Mouse (Mus musculus): Measurements from ENCODE around the gene Mcts2. TPM values are rescaled to one million over a fixed set of nuclear protein-coding genes. Genes with fewer than 3 reads are reported as not detected.
A peak's percentile ranks its signal among the peaks of the same experiment; 100 is the strongest.

Mcts2 gene
- polyA plus RNA-seq, 1 experiment, result 27.0 TPM

DNA sequence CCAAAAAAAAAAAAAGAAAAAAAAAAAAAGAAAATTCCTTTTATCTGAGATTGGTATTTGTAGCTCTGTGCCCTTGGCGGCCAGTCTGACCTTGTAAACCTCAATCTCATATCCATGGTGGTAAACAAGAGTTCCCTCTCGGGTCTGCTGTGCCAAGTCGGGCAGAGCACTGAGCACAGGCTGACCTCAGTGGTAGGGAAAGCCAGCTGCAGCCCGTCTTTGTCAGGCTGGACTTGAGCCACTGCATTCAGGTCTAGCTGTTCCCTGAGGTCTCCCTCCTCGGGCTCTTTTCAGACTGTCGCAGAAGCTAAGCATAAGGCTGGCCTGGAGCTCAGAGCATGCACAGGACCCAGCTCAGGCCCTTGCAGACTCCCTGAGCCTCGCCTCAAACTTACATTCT is 7.9 kb downstream of the Mcts2 start:
- H3K27me3 ChIP-seq (ENCODE audit: control insufficient read depth, insufficient read depth, insufficient read length), result no peaks in the 10 kb centered on the region
- no peak overlapping the region for H3ac ChIP-seq (ENCODE audit: control insufficient read depth, insufficient read length)
- no peak overlapping the region for H3K4me2 ChIP-seq (ENCODE audit: low read depth)
- TF ChIP-seq POLR2A (IDR thresholded peaks at IDR 0.05; ENCODE audit: insufficient read length, low read depth) (no peak), REST (IDR thresholded peaks at IDR 0.05; ENCODE audit: insufficient read depth, insufficient read length) (no peak), E2F4 (IDR thresholded peaks at IDR 0.05; ENCODE audit: insufficient read depth) (no peak), USF1 (IDR thresholded peaks at IDR 0.05; ENCODE audit: low read depth) (no peak), SRF (IDR thresholded peaks at IDR 0.05; ENCODE audit: control insufficient read depth, insufficient read length, low read depth) (no peak), MYOG (IDR thresholded peaks at IDR 0.05; ENCODE audit: control insufficient read depth in 1 of 3, insufficient read depth in 1 of 3, insufficient read length in 2 of 3, low read depth in 2 of 3) (no peak), TCF12 (IDR thresholded peaks at IDR 0.05; ENCODE audit: insufficient read depth, poor library complexity, severe bottlenecking) (no peak), MAX (IDR thresholded peaks at IDR 0.05; ENCODE audit: low read depth) (no peak), CEBPB (IDR thresholded peaks at IDR 0.05; ENCODE audit: insufficient read depth, poor library complexity, severe bottlenecking) (no peak), MYOD1 (IDR thresholded peaks at IDR 0.05; ENCODE audit: control insufficient read depth in 1 of 3, insufficient read length in 2 of 3, low read depth in 2 of 3) (no peak), TCF3 (IDR thresholded peaks at IDR 0.05; ENCODE audit: insufficient read length, low read depth) (no peak)
- H3K4me3 ChIP-seq, result no peak overlapping the region
- peaks cover 29% of the 10 kb centered on the region for H3K36me3 ChIP-seq (ENCODE audit: control insufficient read depth, insufficient read depth)
- peaks cover 4% of the 10 kb centered on the region for H3K79me2 ChIP-seq (ENCODE audit: control insufficient read depth, insufficient read depth)

DNA sequence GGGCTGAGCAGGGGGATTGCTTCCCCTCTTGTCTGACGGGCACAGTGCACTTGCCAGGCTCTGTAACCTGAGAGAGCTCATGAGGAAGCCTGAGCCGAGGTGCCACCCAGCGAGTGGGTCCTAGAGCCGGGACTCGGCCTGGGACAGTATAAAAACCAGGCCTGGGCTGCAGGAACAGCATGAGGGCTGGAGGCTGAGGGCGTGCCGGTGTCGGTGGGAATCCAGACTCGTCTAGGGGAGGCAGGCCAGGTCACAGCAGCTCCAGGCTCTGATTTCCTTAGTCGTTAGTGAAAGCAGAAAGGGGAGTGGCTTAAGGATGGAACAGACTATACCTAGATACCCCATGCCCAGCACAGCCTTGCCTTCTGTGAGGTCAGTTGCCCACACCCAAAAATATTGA is 9.2 kb downstream of the Mcts2 start:
- TF ChIP-seq REST (IDR thresholded peaks at IDR 0.05; ENCODE audit: insufficient read depth, insufficient read length) (no peak), USF1 (IDR thresholded peaks at IDR 0.05; ENCODE audit: low read depth) (no peak), CEBPB (IDR thresholded peaks at IDR 0.05; ENCODE audit: insufficient read depth, poor library complexity, severe bottlenecking) (no peak), MAX (IDR thresholded peaks at IDR 0.05; ENCODE audit: low read depth) (no peak)
- peaks cover 23% of the 10 kb centered on the region for H3K36me3 ChIP-seq (ENCODE audit: control insufficient read depth, insufficient read depth)

DNA sequence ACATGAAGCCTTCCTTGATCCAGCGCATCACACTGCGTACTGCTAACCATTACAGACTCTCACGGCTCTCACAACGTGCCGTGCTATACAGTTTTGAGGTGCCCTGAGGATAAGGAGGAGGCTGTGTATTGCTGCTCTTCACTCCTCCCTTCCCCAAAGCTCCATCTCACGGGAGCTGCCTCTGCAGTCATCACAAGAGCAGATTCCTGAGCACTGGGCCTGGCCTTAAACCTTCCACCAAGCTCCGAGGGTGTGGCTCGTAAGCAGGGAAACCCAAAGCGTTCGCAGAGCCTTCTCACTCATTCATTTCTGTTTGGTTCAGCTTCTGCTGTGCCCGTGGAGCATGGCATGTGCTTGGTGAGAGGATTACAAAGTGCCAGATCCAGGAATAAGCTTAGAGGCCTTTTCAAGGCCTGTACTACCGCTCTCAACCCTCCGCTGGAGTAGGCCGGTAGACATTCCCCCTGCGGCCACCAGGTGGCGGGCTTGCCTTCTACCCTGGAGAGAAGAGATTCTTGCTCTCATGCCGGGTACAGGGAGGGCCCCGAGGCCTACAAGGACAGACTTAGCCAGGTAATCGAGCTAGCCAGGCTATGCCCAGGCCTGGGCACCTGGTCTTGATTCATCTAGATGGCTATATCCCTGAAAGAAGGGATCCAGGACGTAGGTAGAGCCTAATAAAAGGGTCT is 9.8 kb downstream of the Mcts2 start:
- Histone ChIP-seq H3K36me3 (ENCODE audit: control insufficient read depth, insufficient read depth) (peaks cover 25% of the 10 kb centered on the region), H3K4me2 (ENCODE audit: low read depth) (no peak overlapping the region), H3ac (ENCODE audit: control insufficient read depth, insufficient read length) (no peak overlapping the region), H3K79me2 (ENCODE audit: control insufficient read depth, insufficient read depth) (peaks cover 4% of the 10 kb centered on the region), H3K27me3 (ENCODE audit: control insufficient read depth, insufficient read depth, insufficient read length) (no peaks in the 10 kb centered on the region), H3K4me3 (no peak overlapping the region)
- TF ChIP-seq USF1 (IDR thresholded peaks at IDR 0.05; ENCODE audit: low read depth) (no peak), POLR2A (IDR thresholded peaks at IDR 0.05; ENCODE audit: insufficient read length, low read depth) (no peak), SRF (IDR thresholded peaks at IDR 0.05; ENCODE audit: control insufficient read depth, insufficient read length, low read depth) (no peak), CEBPB (IDR thresholded peaks at IDR 0.05; ENCODE audit: insufficient read depth, poor library complexity, severe bottlenecking) (no peak), TCF12 (IDR thresholded peaks at IDR 0.05; ENCODE audit: insufficient read depth, poor library complexity, severe bottlenecking) (no peak), POLR2AphosphoS2 (IDR thresholded peaks at IDR 0.05; ENCODE audit: insufficient read length, low read depth) (no peak), E2F4 (IDR thresholded peaks at IDR 0.05; ENCODE audit: insufficient read depth) (no peak), MAX (IDR thresholded peaks at IDR 0.05; ENCODE audit: low read depth) (no peak), REST (IDR thresholded peaks at IDR 0.05; ENCODE audit: insufficient read depth, insufficient read length) (no peak), TCF3 (IDR thresholded peaks at IDR 0.05; ENCODE audit: insufficient read length, low read depth) (no peak)

More for the DNA sequence above, 9.2 kb downstream of the Mcts2 start:
- Histone ChIP-seq H3K27me3 (ENCODE audit: control insufficient read depth, insufficient read depth, insufficient read length) (no peaks in the 10 kb centered on the region), H3K4me3 (no peak overlapping the region), H3K4me2 (ENCODE audit: low read depth) (no peak overlapping the region), H3K79me2 (ENCODE audit: control insufficient read depth, insufficient read depth) (peaks cover 4% of the 10 kb centered on the region), H3ac (ENCODE audit: control insufficient read depth, insufficient read length) (no peak overlapping the region)

DNA sequence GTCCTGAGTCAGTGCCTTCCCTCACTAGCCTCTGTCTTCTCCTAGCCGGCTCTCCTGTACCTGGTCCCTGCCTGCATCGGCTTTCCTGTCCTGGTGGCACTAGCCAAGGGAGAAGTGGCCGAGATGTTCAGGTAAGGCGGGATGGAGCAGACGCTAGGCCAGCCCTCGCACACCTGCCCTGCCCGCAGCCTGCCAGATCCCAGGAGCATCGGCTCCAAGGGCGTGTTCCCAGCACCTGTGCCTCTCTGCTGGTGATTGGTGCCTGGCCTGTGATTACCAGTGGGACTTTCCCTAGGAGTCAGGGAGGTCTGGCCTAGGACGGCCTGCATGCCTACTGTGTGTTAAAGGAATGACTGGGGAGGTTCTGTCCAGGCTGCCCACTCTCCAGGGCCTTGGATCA is 13.3 kb downstream of the Mcts2 start:
- Histone ChIP-seq H3K4me3 (no peak overlapping the region), H3K79me2 (ENCODE audit: control insufficient read depth, insufficient read depth) (peaks cover 4% of the 10 kb centered on the region), H3K27me3 (ENCODE audit: control insufficient read depth, insufficient read depth, insufficient read length) (no peaks in the 10 kb centered on the region), H3ac (ENCODE audit: control insufficient read depth, insufficient read length) (no peak overlapping the region), H3K4me2 (ENCODE audit: low read depth) (peak overlapping the region; percentile 6), H3K36me3 (ENCODE audit: control insufficient read depth, insufficient read depth) (peaks cover 34% of the 10 kb centered on the region)
- peak in 1 of 3 experiments; percentile 61 for TF ChIP-seq MYOG (IDR thresholded peaks at IDR 0.05; ENCODE audit: control insufficient read depth in 1 of 3, insufficient read depth in 1 of 3, insufficient read length in 2 of 3, low read depth in 2 of 3)
- TF ChIP-seq MYOD1 (IDR thresholded peaks at IDR 0.05; ENCODE audit: control insufficient read depth in 1 of 3, insufficient read length in 2 of 3, low read depth in 2 of 3), result peak in 1 of 3 experiments; percentile 61
- no peak for TF ChIP-seq POLR2AphosphoS2 (IDR thresholded peaks at IDR 0.05; ENCODE audit: insufficient read length, low read depth)

DNA sequence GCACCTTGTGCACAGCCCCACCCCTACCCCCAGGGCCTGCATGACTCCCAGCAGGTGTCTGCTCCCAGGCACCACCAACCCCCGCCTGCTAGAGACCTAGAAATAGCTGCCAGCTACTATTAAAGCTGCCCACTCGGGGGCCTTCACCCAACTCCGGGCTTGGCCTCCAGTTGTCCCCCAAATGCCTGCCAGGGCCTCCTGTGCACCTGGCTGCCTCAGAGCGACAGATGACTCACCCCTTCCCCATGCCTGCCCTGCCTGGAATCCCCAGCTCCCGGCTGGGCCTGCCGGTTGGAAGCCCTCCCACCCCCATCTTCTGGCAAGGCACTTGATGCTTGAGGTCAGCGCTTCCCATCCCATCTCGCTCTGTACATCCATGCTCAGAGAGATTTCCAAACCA is 13.9 kb downstream of the Mcts2 start:
- peak overlapping the region; percentile 6 for H3K4me2 ChIP-seq (ENCODE audit: low read depth)
- peaks cover 30% of the 10 kb centered on the region for H3K36me3 ChIP-seq (ENCODE audit: control insufficient read depth, insufficient read depth)
- H3K27me3 ChIP-seq (ENCODE audit: control insufficient read depth, insufficient read depth, insufficient read length), result no peaks in the 10 kb centered on the region

More for the DNA sequence above, 13.9 kb downstream of the Mcts2 start:
- H3ac ChIP-seq (ENCODE audit: control insufficient read depth, insufficient read length), result no peak overlapping the region
- H3K4me3 ChIP-seq, result no peak overlapping the region
- H3K79me2 ChIP-seq (ENCODE audit: control insufficient read depth, insufficient read depth), result peaks cover 4% of the 10 kb centered on the region
- peak in 2 of 3 experiments; percentile 40 to 85 for TF ChIP-seq MYOD1 (IDR thresholded peaks at IDR 0.05; ENCODE audit: control insufficient read depth in 1 of 3, insufficient read length in 2 of 3, low read depth in 2 of 3)
- TF ChIP-seq TCF12 (IDR thresholded peaks at IDR 0.05; ENCODE audit: insufficient read depth, poor library complexity, severe bottlenecking), result peak; percentile 28
- TF ChIP-seq REST (IDR thresholded peaks at IDR 0.05; ENCODE audit: insufficient read depth, insufficient read length), result no peak
- peak in 2 of 3 experiments; percentile 57 to 86 for TF ChIP-seq MYOG (IDR thresholded peaks at IDR 0.05; ENCODE audit: control insufficient read depth in 1 of 3, insufficient read depth in 1 of 3, insufficient read length in 2 of 3, low read depth in 2 of 3)
- TF ChIP-seq USF1 (IDR thresholded peaks at IDR 0.05; ENCODE audit: low read depth), result no peak
- no peak for TF ChIP-seq SRF (IDR thresholded peaks at IDR 0.05; ENCODE audit: control insufficient read depth, insufficient read length, low read depth)
- TF ChIP-seq TCF3 (IDR thresholded peaks at IDR 0.05; ENCODE audit: insufficient read length, low read depth), result peak; percentile 12
- TF ChIP-seq E2F4 (IDR thresholded peaks at IDR 0.05; ENCODE audit: insufficient read depth), result no peak

Data from myocyte (in vitro differentiated cells).